Mouse (Mus musculus) embryo, embryonic 11 days (tissue): ENCODE data around the gene Actrt3.
"Not testable (repeated sequence)": the region's sequence is repeated elsewhere in the genome, so short reads cannot be mapped to it uniquely, and the experiment has no call there.

Experiments
- DNase-seq: peaks from one replicate; pipeline ENCODE4 v3.0.0-alpha.2; 2015

Actrt3 gene

DNA sequence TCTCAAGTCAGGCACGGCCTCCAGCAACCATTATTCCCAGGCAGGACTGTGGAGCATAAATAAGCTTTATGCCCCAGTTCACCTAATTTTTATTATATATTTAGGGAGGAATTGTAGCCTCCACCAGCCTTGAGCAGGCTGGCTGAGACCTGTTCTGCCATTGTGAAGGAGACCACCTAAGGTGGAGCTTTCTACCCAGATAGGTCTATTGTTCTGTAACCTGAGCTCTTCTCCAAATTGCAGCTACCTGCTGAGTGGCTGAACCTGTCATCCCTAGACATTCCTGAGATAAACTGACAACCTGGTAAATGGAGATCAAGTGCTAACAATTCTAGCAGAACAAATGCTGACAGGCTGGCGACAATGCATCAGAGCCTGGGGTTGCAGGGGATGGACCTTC lies 33.4 kb downstream of the Actrt3 start:
- DNase-seq, result not testable (repeated sequence)

DNA sequence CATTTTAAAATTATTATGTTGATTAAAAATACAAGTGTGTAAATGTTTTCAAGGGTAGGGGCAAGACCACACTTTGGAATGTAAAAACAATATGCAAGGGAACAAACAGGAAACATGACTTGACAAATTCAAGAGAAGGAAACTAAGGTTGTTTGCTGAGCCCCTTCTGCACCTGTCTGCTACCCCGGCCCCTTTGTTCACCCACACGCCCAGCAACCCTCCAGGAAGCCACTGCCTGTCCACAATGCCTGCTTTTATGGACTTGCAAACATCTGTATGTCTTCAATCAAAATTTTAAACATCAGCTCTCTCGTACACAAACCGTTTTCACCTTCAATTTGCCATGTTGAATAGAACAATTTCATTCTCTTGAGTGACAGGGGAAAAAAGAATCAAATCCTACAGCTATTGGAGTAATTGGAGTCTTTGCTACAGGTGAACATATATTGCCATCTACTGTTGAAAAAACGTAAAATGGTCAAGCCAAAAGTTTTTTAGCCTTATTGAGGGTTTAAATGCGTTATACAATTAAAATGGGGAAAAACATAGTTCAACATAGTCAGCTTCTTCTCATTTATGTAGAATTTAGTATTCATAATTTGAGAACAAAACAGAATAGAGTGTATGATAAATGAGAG lies 38.9 kb downstream of the Actrt3 start:
- DNase-seq, result no peak

DNA sequence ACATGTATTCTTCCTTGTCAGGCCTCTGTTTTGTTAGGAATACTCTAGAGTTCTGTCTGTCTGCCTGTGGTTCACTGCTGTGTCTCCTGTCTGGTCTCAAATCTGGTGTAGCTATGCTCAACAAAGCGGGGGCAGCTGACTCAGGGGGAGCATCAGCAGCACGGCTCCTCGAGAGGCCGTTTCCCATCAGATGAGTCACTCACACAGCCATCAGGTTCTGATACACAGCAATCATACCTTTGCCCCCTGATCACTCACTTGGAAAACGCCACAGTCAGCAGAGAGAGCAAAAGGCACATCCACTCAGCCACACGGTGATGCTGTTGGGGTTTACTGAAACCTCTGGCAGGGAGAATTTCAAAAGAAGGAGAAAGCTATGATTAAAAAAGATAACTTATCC lies 46.0 kb downstream of the Actrt3 start:
- no peak for DNase-seq

DNA sequence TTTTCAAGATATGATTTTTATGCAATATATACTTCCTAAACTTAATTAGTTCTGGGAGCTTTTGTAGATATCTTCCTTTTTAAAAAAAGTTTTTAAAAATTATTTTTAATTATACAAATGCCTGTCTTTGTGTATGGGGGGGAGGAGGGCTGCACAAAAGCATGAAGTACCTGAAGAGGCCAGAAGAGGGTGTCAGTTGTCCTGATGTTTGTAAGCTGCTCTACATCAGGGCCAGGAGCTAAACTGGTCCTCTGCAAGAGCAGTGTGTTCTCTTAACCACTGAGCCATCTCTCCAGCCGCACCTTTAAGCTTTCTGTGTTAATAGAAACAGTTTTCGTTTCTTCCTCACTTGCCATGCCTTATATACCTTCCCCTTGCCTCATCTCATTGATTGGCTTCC lies 49.5 kb downstream of the Actrt3 start:
- peak; percentile 17 for DNase-seq

DNA sequence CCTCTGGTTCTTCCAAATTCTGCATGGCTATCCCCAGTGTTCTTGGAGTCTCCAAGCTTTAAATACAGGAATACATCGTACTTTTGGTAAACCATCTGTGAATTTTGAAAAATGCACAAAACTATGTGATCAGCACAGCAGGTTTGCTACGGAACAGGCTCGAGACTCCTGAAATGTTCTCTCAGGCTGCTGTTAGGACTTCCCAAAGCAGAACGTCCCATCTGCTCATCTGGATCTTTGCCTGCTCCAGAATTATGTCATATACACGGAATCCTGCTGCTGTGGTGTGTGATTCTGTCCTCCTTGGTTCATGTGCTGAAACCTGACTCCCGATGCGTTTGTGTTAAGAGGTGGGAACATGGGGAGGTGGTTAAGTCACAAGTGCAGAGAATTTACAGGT lies 50.8 kb downstream of the Actrt3 start:
- no peak for DNase-seq

DNA sequence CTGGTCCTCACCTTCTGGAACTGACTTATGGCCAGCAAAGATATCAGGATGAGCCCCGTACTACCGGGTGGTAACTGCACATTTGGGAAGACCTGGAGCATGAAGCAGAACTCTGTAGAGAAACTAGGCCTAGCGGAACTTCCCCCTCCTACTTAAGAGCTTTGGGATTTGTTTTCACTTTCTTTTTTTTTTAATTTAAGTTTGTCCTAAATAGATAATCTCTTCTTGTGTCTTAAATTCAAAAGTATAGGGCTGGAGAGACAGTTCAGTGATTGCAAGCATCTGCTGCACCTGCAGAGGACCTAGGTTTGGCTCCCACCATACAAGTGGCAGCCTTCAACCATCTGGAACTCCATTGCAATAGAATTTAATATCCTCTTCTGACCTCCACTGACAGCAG lies 51.8 kb downstream of the Actrt3 start, which contains the start of gene Mecom:
Gene Mecom (minus strand): TSS at position 101 of the 400 bp plus-strand sequence.
- DNase-seq, result no peak
